Mouse (Mus musculus) midbrain, embryonic 11.5 days (tissue): ENCODE results near the gene Rnf181. TPM values are rescaled to one million over a fixed set of nuclear protein-coding genes. Genes with fewer than 3 reads are reported as not detected.
A peak's percentile ranks its signal among the peaks of the same experiment; 100 is the strongest.

ENCODE experiments used
- ATAC-seq: fragments of 200-750 bp; cut with Nextera tagmentation; 2 replicates; pipeline ENCODE4 v1.8.0; 2017; ENCODE audit warnings: moderate TSS enrichment, moderate library complexity; ENCODE audit not compliant: low FRiP score
- DNase-seq: peaks from one replicate; pipeline ENCODE4 v3.0.0; 2015; ENCODE audit warnings: low spot score; ENCODE audit errors: missing footprints
- H3K27ac ChIP-seq: fragments of 300-500 bp; sonication (generic); 2 replicates; pipeline ENCODE4 v1.5.1; 2014; ENCODE audit warnings: low read depth, low read length
- H3K27me3 ChIP-seq: fragments of 300-500 bp; sonication (generic); 2 replicates; pipeline ENCODE4 v1.6.1; 2014; ENCODE audit warnings: mild to moderate bottlenecking, low read length, moderate library complexity, mixed read lengths; ENCODE audit not compliant: control insufficient read depth, insufficient read depth
- H3K36me3 ChIP-seq: fragments of 300-500 bp; sonication (generic); 2 replicates; pipeline ENCODE4 v1.6.1; 2014; ENCODE audit warnings: mild to moderate bottlenecking, low read length, moderate library complexity, mixed read lengths; ENCODE audit not compliant: control insufficient read depth, insufficient read depth
- H3K4me1 ChIP-seq: fragments of 300-500 bp; sonication (generic); 2 replicates; pipeline ENCODE4 v1.6.1; 2014; ENCODE audit warnings: low read length; ENCODE audit not compliant: control insufficient read depth, insufficient read depth
- H3K4me2 ChIP-seq: fragments of 300-500 bp; sonication (generic); 2 replicates; pipeline ENCODE4 v1.6.1; 2014; ENCODE audit warnings: mild to moderate bottlenecking, moderate library complexity
- H3K4me3 ChIP-seq: fragments of 300-500 bp; sonication (generic); 2 replicates; pipeline ENCODE4 v1.5.1; 2014; ENCODE audit warnings: low read depth, low read length
- H3K9ac ChIP-seq: fragments of 300-500 bp; sonication (generic); 2 replicates; pipeline ENCODE4 v1.6.1; 2014; ENCODE audit warnings: low read length
- H3K9me3 ChIP-seq: fragments of 300-500 bp; sonication (generic); 2 replicates; pipeline ENCODE4 v1.6.1; 2016; ENCODE audit warnings: low read length; ENCODE audit not compliant: control insufficient read depth
- WGBS: fragments of 180-500 bp; shearing (Covaris S2); extraction: QIAGEN DNeasy Blood & Tissue Kit; methylation state at CpG from one replicate; pipeline ENCODE4 v1.1.7; 2014; 5-methylcytosine and 5-hydroxymethylcytosine counted together
- polyA plus RNA-seq: library from polyadenylated mRNA; unstranded; fragments of >200 nt; fragmentation: Nextera tagmentation; extraction: Ambion mirVana; gene quantifications from 2 replicates; pipeline ENCODE4 v1.2.1, GENCODE M21; 2014

Rnf181 gene
- polyA plus RNA-seq, 1 experiment from 2014 or later, result 102 TPM

DNA sequence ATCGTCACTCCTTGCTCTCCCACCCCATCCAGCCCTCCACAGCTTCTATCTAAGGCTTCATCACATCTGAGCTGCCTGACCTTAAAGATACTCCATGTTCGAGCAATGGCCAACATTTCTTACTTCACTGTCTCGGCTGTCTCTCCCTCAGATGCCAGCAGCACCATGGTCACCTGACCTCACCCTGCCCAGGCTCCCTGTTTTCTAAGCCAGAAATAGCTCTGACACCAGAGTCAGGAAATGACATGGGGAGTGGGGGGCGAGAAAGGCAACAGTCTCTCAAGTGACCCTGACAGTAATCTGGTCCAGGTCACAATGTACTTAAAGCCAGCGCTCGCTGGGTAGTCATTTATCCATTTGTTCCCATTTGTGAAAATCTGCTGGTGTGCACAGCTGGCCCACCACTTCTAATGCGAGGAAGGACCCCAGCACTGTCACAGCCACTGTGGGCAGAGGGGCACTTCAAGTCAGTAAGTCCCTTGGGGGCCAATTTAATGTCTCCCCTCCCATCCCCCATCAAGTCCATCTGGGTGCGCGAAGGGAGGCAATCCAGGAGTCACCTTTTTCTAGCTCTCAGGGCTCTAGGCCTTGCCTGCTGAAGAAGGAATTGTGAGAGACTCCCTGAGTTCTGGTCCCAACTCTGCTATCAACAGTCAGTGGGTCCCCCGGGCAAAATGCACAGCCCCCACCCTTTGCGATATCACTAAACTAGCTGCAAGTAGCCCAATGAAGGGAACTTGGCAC, 53.5 kb downstream of the Rnf181 start:
- H3K36me3 ChIP-seq, result peaks cover 10% of the 10 kb centered on the region

DNA sequence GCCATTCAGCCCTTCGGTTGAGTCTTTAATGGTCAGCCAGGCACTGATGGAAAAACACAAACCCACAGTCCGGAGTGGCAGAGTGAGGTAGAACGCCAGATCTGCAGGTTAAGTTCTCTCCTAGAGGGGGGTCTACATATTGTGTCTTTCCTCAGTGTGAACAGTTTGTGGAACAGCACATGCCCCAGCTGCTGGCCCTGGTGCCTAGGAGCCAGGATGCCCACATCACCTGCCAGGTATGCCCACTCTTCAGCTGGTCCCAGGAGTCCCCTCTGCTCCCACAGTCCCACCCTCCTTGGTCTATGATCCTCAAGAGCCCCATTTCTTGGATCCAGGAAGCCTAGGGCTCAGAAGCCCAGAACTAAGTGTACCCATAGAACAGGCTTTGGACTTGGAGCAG, 54.6 kb downstream of the Rnf181 start:
- peaks cover 3% of the 10 kb centered on the region for H3K36me3 ChIP-seq
- 90% methylated on average over 3 of the region's 3 CpGs for WGBS
- no peaks in the 10 kb centered on the region for H3K9me3 ChIP-seq
- no peak for ATAC-seq
- H3K4me2 ChIP-seq, result no peak overlapping the region
- H3K4me1 ChIP-seq, result no peaks in the 10 kb centered on the region
- no peak overlapping the region for H3K27ac ChIP-seq
- H3K9ac ChIP-seq, result no peak overlapping the region
- no peaks in the 10 kb centered on the region for H3K27me3 ChIP-seq
- no peak overlapping the region for H3K4me3 ChIP-seq
- DNase-seq, result no peak

More for the DNA sequence above, 53.5 kb downstream of the Rnf181 start:
- H3K4me3 ChIP-seq, result no peak overlapping the region
- no peak overlapping the region for H3K4me2 ChIP-seq
- H3K27ac ChIP-seq, result no peak overlapping the region
- H3K4me1 ChIP-seq, result no peaks in the 10 kb centered on the region
- DNase-seq, result peak; percentile 72
- H3K9ac ChIP-seq, result no peak overlapping the region
- H3K27me3 ChIP-seq, result no peaks in the 10 kb centered on the region
- 87% methylated on average over 11 of the region's 11 CpGs for WGBS
- no peaks in the 10 kb centered on the region for H3K9me3 ChIP-seq
- ATAC-seq, result no peak

Other genes with a start within 250 kb of the Rnf181 start
- 4.8 and 6.1 TPM in 2 replicates for gene Atoh8, start 131.4 kb downstream of the Rnf181 start, polyA plus RNA-seq
- not detected in 2 replicates for gene Sftpb, start 62.3 kb downstream of the Rnf181 start, polyA plus RNA-seq
- 114 and 116 TPM in 2 replicates for gene Usp39, start 21.8 kb downstream of the Rnf181 start, polyA plus RNA-seq
- gene 0610030E20Rik, start 19.6 kb downstream of the Rnf181 start, polyA plus RNA-seq, result 15.6 and 16.1 TPM in 2 replicates
- 6.2 and 6.5 TPM in 2 replicates for gene Tmem150a, start 11.5 kb downstream of the Rnf181 start, polyA plus RNA-seq
- 13.4 and 15.4 TPM in 2 replicates for gene Vamp5, start 13.5 kb upstream of the Rnf181 start, polyA plus RNA-seq
- gene Vamp8, start 23.7 kb upstream of the Rnf181 start, polyA plus RNA-seq, result 27.6 and 32.0 TPM in 2 replicates
- gene Ggcx, start 47.4 kb upstream of the Rnf181 start, polyA plus RNA-seq, result 9.4 and 12.2 TPM in 2 replicates
- 463 and 499 TPM in 2 replicates for gene Mat2a, start 72.6 kb upstream of the Rnf181 start, polyA plus RNA-seq
- gene Sh2d6, start 154.8 kb upstream of the Rnf181 start, polyA plus RNA-seq, result 0.41 TPM in 1 of 2 replicates, not detected in the other
- gene Capg, start 177.4 kb upstream of the Rnf181 start, polyA plus RNA-seq, result 6.6 and 8.0 TPM in 2 replicates
- 15.4 and 17.4 TPM in 2 replicates for gene Elmod3, start 231.5 kb upstream of the Rnf181 start, polyA plus RNA-seq
- gene Retsat, start 231.5 kb upstream of the Rnf181 start, polyA plus RNA-seq, result 5.0 and 6.8 TPM in 2 replicates